Comparison of ENCODE assay signal across 22 mouse cellular contexts in genomic region chr4:138301271-138301780, GRCm38 (mm10).
"Had no signal": no experiment of that assay in that cellular context is flagged by ENCODE, and none has a peak within 500 bp of the region (broad histone marks: within the 10 kb centered on the region; RNA-seq: fewer than 3 reads in every experiment).

No protein-coding gene starts in this region.

- H3K27me3 ChIP-seq: limb, embryonic 13.5 days; liver, embryonic 15.5 days; lung, embryonic 15.5 days; midbrain, embryonic 12.5 days; midbrain, embryonic 15.5 days; neural tube, embryonic 12.5 days; neural tube, embryonic 15.5 days had no signal

- DNase-seq: kidney, postnatal 14 days; kidney, postnatal 4 days; left cerebral cortex, postnatal 4 days; liver; lung, adult 18-20 months; lung, postnatal 10 days; lung, postnatal 36 days; right cerebral cortex, adult 18-20 months; right cerebral cortex, postnatal 14 days; right cerebral cortex, postnatal 4 days; thymus, adult 2 months; thymus, postnatal 4 days had no signal

- H3K36me3 ChIP-seq: limb, embryonic 13.5 days; liver, embryonic 12.5 days; liver, embryonic 15.5 days; lung, embryonic 15.5 days; midbrain, embryonic 12.5 days; midbrain, embryonic 15.5 days; neural tube, embryonic 12.5 days; neural tube, embryonic 15.5 days had no signal

- H3K4me3 ChIP-seq: limb, embryonic 13.5 days; liver, embryonic 12.5 days; liver, embryonic 15.5 days; lung, embryonic 15.5 days; megakaryocyte, embryonic 14.5 days; midbrain, embryonic 12.5 days; midbrain, embryonic 15.5 days; neural tube, embryonic 12.5 days; neural tube, embryonic 15.5 days had no signal

- H3K27ac ChIP-seq: limb, embryonic 13.5 days; liver, embryonic 12.5 days; liver, embryonic 15.5 days; lung, embryonic 15.5 days; midbrain, embryonic 12.5 days; midbrain, embryonic 15.5 days; neural tube, embryonic 12.5 days; neural tube, embryonic 15.5 days; stomach, postnatal 0 days had no signal

- H3K9me3 ChIP-seq: limb, embryonic 13.5 days; liver, embryonic 12.5 days; liver, embryonic 15.5 days; lung, embryonic 15.5 days; megakaryocyte, embryonic 14.5 days; midbrain, embryonic 12.5 days; midbrain, embryonic 15.5 days; neural tube, embryonic 12.5 days; neural tube, embryonic 15.5 days had no signal
